Mouse (Mus musculus) olfactory bulb, adult 2 months (tissue): Measurements from ENCODE around the gene Card19.

Source experiments
- CTCF ChIP-seq: fragments of 200-500 bp; IDR thresholded peaks from 2 replicates; pipeline ENCODE4 v1.5.1; 2012; ENCODE audit warnings: low read depth, mild to moderate bottlenecking, low read length, moderate library complexity; ENCODE audit not compliant: insufficient read depth
- POLR2A ChIP-seq: fragments of 200-500 bp; IDR thresholded peaks from 2 replicates; pipeline ENCODE4 v1.6.1; 2012; ENCODE audit warnings: mild to moderate bottlenecking, low read depth, low read length, moderate library complexity; ENCODE audit not compliant: insufficient read depth

- TF ChIP-seq CTCF (no peak), POLR2A (no peak)
These were observed 13.3 kb downstream of the Card19 start for GRCm38 (mm10) chr13:49202556-49202955.
